Mouse (Mus musculus) forebrain, embryonic 14.5 days (tissue): ENCODE measurements around the gene Slc25a41. TPM values are rescaled to one million over a fixed set of nuclear protein-coding genes. Genes with fewer than 3 reads are reported as not detected.

Experiments used
- ATAC-seq: fragments of 200-750 bp; cut with Nextera tagmentation; 2 replicates; pipeline ENCODE4 v1.8.0; 2017; ENCODE audit warnings: mild to moderate bottlenecking, moderate library complexity
- DNase-seq: peaks from one replicate; pipeline ENCODE4 v3.0.0-alpha.2; 2015; ENCODE audit warnings: low spot score
- H3K27ac ChIP-seq: fragments of 300-500 bp; sonication (generic); 2 replicates; pipeline ENCODE4 v1.5.1; 2014; ENCODE audit warnings: low read depth, mild to moderate bottlenecking, control low read depth, low read length, moderate library complexity
- H3K27me3 ChIP-seq: fragments of 300-500 bp; sonication (generic); replicated peaks from 2 replicates; pipeline ENCODE4 v1.6.1; 2014; ENCODE audit warnings: low read length, control low read depth, mixed read lengths; ENCODE audit not compliant: control insufficient read depth, insufficient read depth
- H3K36me3 ChIP-seq: fragments of 300-500 bp; sonication (generic); 2 replicates; pipeline ENCODE4 v1.6.1; 2014; ENCODE audit warnings: low read length, control low read depth; ENCODE audit not compliant: control insufficient read depth, insufficient read depth
- H3K4me1 ChIP-seq: fragments of 300-500 bp; sonication (generic); 2 replicates; pipeline ENCODE4 v1.6.1; 2014; ENCODE audit warnings: antibody characterized with exemption, low read length, control low read depth; ENCODE audit not compliant: control insufficient read depth, insufficient read depth
- H3K4me2 ChIP-seq: fragments of 300-500 bp; sonication (generic); 2 replicates; pipeline ENCODE4 v1.6.1; 2014; ENCODE audit warnings: mild to moderate bottlenecking, control low read depth, low read length
- H3K4me3 ChIP-seq: fragments of 300-500 bp; sonication (generic); 2 replicates; pipeline ENCODE4 v1.5.1; 2014; ENCODE audit warnings: low read depth, low read length, control low read depth
- H3K9ac ChIP-seq: fragments of 300-500 bp; sonication (generic); 2 replicates; pipeline ENCODE4 v1.6.1; 2014; ENCODE audit warnings: mild to moderate bottlenecking, low read length, control low read depth, moderate library complexity
- H3K9me3 ChIP-seq: fragments of 300-500 bp; sonication (generic); replicated peaks from 2 replicates; pipeline ENCODE4 v1.6.1; 2016; ENCODE audit warnings: low read length, control low read depth, mixed read lengths; ENCODE audit not compliant: control insufficient read depth
- WGBS: fragments of 180-500 bp; shearing (Covaris S2); extraction: QIAGEN DNeasy Blood & Tissue Kit; methylation state at CpG from one replicate; pipeline ENCODE4 v1.1.7; 2014; 5-methylcytosine and 5-hydroxymethylcytosine counted together
- polyA plus RNA-seq: library from polyadenylated mRNA; unstranded; fragments of >200 nt; fragmentation: Nextera tagmentation; extraction: Ambion mirVana; gene quantifications from 2 replicates; pipeline ENCODE4 v1.2.1, GENCODE M21; 2014

The Slc25a41 gene
- polyA plus RNA-seq, 1 experiment from 2014 or later, result not detected

DNA sequence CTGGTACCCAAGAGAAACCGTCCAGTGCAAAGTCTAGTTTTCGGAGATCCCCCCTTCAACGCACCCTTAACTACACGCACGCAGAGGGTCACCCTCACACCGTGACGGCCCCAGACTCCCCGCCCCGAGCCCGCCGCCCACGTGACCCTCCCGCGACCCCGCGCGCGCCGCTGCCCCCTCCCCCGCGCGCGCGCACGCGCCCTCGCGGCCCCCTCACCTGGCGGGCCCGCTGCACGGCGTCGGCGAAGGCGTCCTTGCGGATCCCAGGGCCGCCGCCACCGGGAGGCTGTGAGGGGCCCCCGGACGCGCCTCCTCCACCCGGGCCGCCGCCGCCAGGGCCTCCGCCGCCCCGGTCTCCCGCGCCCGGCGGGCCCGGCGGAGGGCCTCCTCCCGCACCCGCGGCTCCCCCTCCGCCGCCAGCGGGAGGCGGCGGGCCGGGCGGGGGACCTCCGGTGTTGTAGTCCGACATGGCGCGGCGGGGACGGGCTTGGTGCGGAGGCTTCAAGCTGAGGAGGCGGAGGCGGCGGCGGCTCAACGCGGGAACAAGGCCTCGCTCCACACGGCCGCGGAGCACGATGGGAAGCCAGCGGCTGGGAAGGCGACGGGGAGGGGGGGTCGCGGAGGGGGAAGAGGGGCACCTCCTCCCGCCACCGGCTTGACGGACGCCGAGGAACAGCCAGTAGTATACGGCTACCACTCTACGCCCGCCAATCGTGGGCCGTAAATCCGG lies 10.4 kb downstream of the Slc25a41 start, which contains the start of gene Khsrp:
Gene Khsrp (minus strand): TSS at position 592 of the 730 bp plus-strand sequence.
- H3K4me3 ChIP-seq, result peak within 1 kb of the TSS; percentile 98
- WGBS, result 1% methylated on average over 56 of the region's 99 CpGs
- H3K27ac ChIP-seq, result peak within 1 kb of the TSS; percentile 95
- H3K9me3 ChIP-seq, result no peaks in the 10 kb centered on the region
- DNase-seq (peak; percentile 39), ATAC-seq (no peak)
- peaks cover 26% of the 10 kb centered on the region for H3K36me3 ChIP-seq
- no peaks in the 10 kb centered on the region for H3K27me3 ChIP-seq
- peak within 1 kb of the TSS; percentile 99 for H3K9ac ChIP-seq
- peaks cover 10% of the 10 kb centered on the region for H3K4me1 ChIP-seq
- peak within 1 kb of the TSS; percentile 63 for H3K4me2 ChIP-seq

DNA sequence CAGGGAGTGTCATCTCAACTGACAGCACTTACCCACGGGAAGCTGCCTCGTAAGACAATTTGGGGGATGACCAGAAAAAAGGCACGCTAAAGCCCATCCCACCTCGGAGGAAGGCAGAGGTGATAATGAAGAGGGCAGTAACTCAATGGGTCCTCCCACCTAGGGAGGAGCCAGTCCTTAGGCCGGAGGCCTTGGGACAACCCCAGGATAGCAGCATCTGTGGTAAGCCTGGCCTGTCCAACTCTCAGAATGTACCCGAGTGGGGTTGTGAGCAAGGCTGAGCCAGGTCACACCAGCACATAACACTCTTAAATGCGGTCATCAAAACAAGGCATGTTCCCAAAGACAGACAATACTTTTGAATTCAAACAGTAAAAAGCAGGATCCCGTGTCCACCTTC lies 11.8 kb downstream of the Slc25a41 start:
- no peak for DNase-seq
- no peak overlapping the region for H3K27ac ChIP-seq
- peak overlapping the region; percentile 63 for H3K4me2 ChIP-seq
- peak overlapping the region; percentile 98 for H3K4me3 ChIP-seq
- H3K4me1 ChIP-seq, result peaks cover 10% of the 10 kb centered on the region
- H3K36me3 ChIP-seq, result peaks cover 40% of the 10 kb centered on the region
- ATAC-seq, result no peak
- H3K9ac ChIP-seq, result peak overlapping the region; percentile 99
- no peaks in the 10 kb centered on the region for H3K9me3 ChIP-seq
- WGBS, result 54% methylated on average over 8 of the region's 8 CpGs
- no peaks in the 10 kb centered on the region for H3K27me3 ChIP-seq

DNA sequence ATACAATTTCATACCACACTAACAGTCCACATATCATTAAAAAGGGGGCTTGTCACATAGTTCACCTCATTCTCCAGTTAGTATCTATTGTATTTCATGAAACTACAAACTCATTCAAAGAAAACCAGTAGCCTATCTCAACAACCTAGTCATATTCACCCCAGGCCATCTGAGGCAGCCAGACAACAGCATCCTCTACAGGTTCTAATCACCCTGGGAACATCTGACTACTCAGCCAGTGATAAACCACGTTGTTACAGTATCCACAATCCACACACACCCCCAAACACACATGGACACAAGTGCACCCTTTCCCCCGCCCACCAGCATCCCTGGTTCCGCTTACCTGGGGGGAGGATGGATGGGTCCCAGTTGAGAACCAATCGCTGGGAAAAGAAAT lies 14.0 kb downstream of the Slc25a41 start:
- Histone ChIP-seq H3K4me3 (no peak overlapping the region), H3K4me2 (no peak overlapping the region), H3K27ac (no peak overlapping the region), H3K27me3 (no peaks in the 10 kb centered on the region), H3K9me3 (no peaks in the 10 kb centered on the region), H3K4me1 (peaks cover 10% of the 10 kb centered on the region), H3K36me3 (peaks cover 62% of the 10 kb centered on the region), H3K9ac (no peak overlapping the region)
- DNase-seq (no peak), ATAC-seq (no peak)
- 93% methylated on average over 4 of the region's 4 CpGs for WGBS

DNA sequence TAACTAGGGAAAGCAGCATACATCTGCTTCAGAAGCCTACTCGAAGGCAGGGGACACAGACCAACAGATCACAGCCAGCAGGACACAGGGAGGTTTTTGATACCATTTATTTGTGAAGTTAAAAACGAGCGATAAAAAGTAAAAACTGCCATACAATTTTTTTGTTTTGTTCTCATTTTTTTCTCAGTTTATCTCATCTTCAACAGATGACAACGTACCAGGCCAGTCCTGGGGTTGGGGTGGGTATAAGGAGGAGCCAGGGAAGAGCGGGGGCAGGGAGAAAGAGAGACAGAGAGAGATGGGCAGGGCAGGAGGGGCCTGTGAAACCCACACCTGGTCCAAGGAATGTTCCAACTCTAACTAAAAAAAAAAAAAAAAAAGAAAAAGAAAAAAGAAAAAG lies 20.5 kb downstream of the Slc25a41 start:
- no peak for DNase-seq
- Histone ChIP-seq H3K4me2 (no peak overlapping the region), H3K9me3 (no peaks in the 10 kb centered on the region), H3K4me1 (no peaks in the 10 kb centered on the region), H3K36me3 (peaks cover 61% of the 10 kb centered on the region), H3K27me3 (no peaks in the 10 kb centered on the region), H3K9ac (no peak overlapping the region), H3K27ac (no peak overlapping the region), H3K4me3 (no peak overlapping the region)
- WGBS, result 91% methylated on average over 5 of the region's 5 CpGs
- no peak for ATAC-seq

DNA sequence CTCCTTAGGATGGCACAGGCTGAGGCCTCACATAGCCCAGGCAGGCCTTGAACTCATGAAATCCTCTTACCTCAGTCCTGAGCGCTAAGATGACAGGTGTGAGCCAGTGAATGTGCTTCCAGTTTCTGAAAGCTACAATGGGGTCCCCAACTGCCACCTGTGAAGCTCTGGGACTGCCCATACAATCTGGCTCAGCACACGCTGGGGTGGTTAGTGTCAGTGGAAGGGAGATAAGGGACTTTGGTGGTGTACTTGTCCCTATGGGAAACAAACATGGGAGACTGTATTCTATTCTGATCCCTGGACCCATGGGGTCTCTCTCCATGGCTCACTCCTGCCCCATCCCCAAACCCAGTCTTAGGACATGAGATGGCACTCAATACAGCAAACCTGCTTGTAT lies 21.8 kb downstream of the Slc25a41 start:
- 79% methylated on average over 2 of the region's 2 CpGs for WGBS
- Histone ChIP-seq H3K4me2 (no peak overlapping the region), H3K27ac (no peak overlapping the region), H3K4me3 (no peak overlapping the region), H3K36me3 (peaks cover 48% of the 10 kb centered on the region), H3K4me1 (no peaks in the 10 kb centered on the region), H3K9ac (no peak overlapping the region), H3K27me3 (no peaks in the 10 kb centered on the region), H3K9me3 (no peaks in the 10 kb centered on the region)
- no peak for ATAC-seq
- DNase-seq, result no peak

DNA sequence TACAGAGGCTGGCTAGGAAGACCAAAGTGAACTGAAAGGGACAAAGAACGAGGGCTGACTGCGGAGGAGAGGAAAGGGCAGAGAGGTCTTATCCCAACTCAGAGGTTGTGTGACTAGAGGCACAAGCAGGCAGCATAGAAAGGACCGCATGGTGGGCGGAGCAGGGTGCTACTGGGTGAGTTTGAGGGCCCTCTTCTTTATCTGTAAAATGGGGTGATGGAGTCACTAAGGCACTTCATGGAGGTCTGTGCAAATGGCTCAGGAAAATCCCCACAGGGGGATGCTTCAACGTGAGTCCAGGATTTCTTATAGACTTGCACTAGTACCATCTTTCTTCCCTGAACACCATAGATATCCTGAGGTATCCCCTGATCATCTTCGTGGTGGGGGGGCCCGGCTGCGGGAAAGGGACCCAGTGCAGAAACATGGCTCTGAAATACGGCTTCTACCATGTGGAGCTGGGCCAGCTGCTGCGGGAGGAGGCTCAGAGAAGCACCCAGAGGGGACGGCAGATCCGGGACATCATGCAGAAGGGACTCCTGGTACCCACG lies 29.1 kb downstream of the Slc25a41 start:
- H3K27ac ChIP-seq, result peak overlapping the region; percentile 87; the same call in 1 of the 2 replicates
- DNase-seq (no peak), ATAC-seq (no peak)
- H3K4me1 ChIP-seq, result peaks cover 11% of the 10 kb centered on the region; the same call in 1 of the 2 replicates
- 75% methylated on average over 13 of the region's 13 CpGs for WGBS
- H3K9me3 ChIP-seq, result no peaks in the 10 kb centered on the region
- H3K27me3 ChIP-seq, result no peaks in the 10 kb centered on the region
- peak overlapping the region; percentile 57 for H3K4me2 ChIP-seq
- H3K4me3 ChIP-seq, result peak overlapping the region; percentile 68
- H3K9ac ChIP-seq, result no peak overlapping the region; the same call in 1 of the 2 replicates
- H3K36me3 ChIP-seq, result peaks cover 20% of the 10 kb centered on the region

DNA sequence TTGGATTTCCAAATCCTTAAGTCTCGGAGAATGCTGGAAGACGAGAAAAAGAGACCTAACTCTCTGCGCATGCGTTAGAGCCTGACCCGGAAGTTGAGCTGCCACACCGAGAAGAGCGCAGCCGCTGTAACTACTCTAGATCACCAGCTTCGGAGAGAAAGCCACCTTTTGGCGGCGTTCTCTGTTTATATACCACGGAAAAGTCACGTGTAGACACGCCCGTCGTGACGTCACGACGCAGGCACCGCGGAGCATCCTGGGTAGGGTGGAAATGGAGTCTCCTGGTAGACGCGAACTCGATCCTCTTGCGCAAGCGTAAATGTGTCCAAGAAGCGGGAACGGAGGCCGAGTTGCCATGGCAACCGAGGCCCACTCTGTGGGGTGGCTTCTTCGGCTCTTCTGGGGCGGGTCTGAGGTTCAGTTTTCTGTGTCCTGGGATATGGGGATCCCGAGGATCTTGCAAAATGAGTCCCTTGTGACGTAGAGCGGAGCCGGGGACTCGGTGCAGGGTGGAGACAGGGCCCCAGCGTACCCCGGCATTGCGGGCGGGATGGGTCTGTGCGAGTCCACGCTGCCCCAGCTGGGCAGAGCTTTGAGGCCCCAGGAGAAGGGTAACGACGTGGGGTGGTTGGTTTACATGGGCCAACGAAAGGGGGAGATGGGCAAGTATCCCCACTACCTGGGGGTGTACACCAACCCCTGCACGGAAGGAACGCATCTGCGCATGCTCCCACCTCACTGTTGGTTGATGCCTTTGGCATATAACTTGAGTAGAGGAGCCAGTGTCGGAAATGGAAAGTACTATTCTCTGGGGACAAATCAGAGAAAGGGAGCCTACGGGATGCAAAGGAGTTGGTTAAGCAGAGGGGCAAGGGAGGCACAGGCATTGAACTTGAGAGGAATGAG lies 30.0 kb downstream of the Slc25a41 start, which contains the start of the genes Gtf2f1 and Gm17949:
Gene Gtf2f1 (minus strand): TSS at position 53 of the 906 bp plus-strand sequence.
Gene Gm17949 (plus strand): TSS at position 234 of the 906 bp plus-strand sequence.
- peak within 1 kb of the TSS; percentile 94 for H3K4me2 ChIP-seq
- ATAC-seq, result peak; percentile 94
- H3K4me1 ChIP-seq, result peaks cover 11% of the 10 kb centered on the region; the same call in 1 of the 2 replicates
- H3K27me3 ChIP-seq, result no peaks in the 10 kb centered on the region
- DNase-seq, result peak; percentile 100
- peak within 1 kb of the TSS; percentile 81 for H3K9ac ChIP-seq
- peak within 1 kb of the TSS; percentile 68 for H3K4me3 ChIP-seq
- peak within 1 kb of the TSS; percentile 87 for H3K27ac ChIP-seq
- under 1% methylated on average over 51 of the region's 51 CpGs for WGBS
- H3K36me3 ChIP-seq, result peaks cover 28% of the 10 kb centered on the region
- no peaks in the 10 kb centered on the region for H3K9me3 ChIP-seq

DNA sequence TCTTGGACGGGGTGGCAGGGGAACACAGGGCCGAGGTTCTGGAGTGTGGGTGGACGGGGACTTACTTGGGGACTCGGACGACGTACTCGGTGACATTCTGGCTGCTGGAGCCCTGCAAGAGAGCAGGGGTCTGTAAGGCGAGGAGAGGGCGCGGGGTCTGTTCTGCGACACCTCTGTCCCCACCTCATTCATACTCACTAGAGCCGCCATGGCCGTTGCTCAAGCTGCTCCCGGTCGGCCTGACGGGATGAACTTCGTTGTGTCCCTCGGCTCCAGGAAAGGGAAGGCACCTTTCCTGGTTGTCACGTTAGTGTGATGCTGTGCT lies 30.6 kb downstream of the Slc25a41 start:
- Histone ChIP-seq H3K4me2 (peak overlapping the region; percentile 94), H3K4me3 (peak overlapping the region; percentile 68), H3K27me3 (no peaks in the 10 kb centered on the region), H3K9me3 (no peaks in the 10 kb centered on the region), H3K27ac (peak overlapping the region; percentile 44; the same call in 1 of the 2 replicates), H3K4me1 (peaks cover 11% of the 10 kb centered on the region; the same call in 1 of the 2 replicates), H3K9ac (peak overlapping the region; percentile 81), H3K36me3 (peaks cover 35% of the 10 kb centered on the region)
- under 1% methylated on average over 19 of the region's 19 CpGs for WGBS
- DNase-seq, result no peak
- peak; percentile 47 for ATAC-seq
